Mouse (Mus musculus) embryo, embryonic 11.5 days (tissue): Measurements from ENCODE around the gene Nol12.

Source experiments
- DNase-seq: peaks from one replicate; pipeline ENCODE4 v3.0.0-alpha.2; 2012; ENCODE audit warnings: low read depth, low spot score

The Nol12 gene

GRCm38 (mm10) chr15:78934784-78935320 is at the start of gene Nol12:
Nol12 (plus strand) TSS chr15:78934933.
- peak; percentile 83 for DNase-seq

GRCm38 (mm10) chr15:78889401-78889853 is 45.3 kb upstream of the Nol12 start:
- no peak for DNase-seq

GRCm38 (mm10) chr15:78892440-78892839 is 42.3 kb upstream of the Nol12 start:
- DNase-seq = no peak

DNA sequence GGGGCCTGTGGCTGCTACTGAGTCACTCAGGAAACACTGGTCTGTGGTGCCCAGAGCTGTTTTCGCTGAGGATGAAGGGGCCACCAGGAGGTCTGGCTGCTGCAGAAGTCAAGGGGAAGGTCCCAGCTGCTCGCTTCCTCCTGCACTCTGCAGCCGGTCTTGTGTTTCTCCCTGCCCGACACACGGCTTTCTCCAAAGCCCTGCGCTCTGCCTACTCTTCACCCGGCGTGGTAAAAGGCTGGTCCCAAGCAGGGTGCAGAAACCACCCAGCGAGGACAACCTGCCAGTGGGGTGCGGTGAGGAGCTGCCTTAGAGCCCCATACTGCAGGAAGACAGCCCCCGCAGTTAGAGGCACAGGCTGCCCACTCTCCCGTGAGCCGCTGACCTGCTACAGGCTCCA is 40.0 kb upstream of the Nol12 start:
- DNase-seq = no peak

GRCm38 (mm10) chr15:78895741-78896140 is 39.0 kb upstream of the Nol12 start:
- no peak for DNase-seq

GRCm38 (mm10) chr15:78896149-78896548 is 38.6 kb upstream of the Nol12 start:
- no peak for DNase-seq

- DNase-seq = no peak
These were observed 37.2 kb upstream of the Nol12 start for GRCm38 (mm10) chr15:78897488-78897887.

- DNase-seq = no peak
These were observed 36.2 kb upstream of the Nol12 start for GRCm38 (mm10) chr15:78898507-78899001.

GRCm38 (mm10) chr15:78899409-78899739 is 35.4 kb upstream of the Nol12 start, which contains the start of gene Gm49510:
Gm49510 (plus strand) TSS chr15:78899667.
- no peak for DNase-seq

DNA sequence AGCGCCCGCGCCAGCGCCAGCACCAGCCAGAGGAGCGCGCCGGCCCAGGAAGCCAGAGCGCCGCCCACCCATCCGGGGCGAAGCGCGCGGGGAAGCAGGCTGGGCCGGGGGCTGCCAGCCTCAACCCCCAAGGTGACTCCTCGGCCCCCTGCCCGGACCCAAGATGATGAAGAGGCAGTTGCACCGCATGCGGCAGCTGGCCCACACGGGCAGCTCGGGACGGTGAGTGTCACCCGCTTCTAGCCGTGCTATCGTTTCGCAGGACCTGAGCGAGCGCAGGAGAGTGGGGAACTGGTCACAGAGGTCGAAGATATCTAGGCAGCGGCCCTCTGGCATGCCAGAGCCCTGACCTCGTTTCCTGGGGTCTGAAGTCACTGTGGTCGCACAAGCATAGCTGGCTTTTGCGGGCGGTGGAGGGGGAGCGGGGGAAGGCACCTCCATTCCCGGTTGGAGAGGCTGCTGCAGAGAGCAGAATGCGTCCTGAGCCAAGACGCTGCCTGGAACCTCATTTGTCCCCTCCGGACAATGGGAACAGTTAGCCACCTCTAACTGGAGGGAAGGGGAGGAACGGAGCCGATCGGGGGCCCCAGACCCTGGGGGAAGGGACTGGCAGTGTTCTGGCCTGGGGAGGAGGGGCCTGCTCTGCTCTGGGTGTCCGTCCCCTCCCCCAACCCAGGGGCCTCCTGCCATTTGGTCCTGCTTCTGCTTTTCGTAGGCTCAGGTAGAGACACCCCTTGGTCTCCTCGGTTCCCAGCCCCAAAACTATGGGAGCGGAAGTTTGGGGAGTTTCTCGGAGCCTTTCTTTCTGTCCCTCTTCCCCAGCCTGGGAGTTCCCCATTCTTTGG is 34.8 kb upstream of the Nol12 start, which contains the start of gene Sh3bp1:
Gene Sh3bp1 (plus strand): TSS at position 29 of the 845 bp plus-strand sequence.
- DNase-seq = no peak

GRCm38 (mm10) chr15:78900585-78901421 is 33.9 kb upstream of the Nol12 start:
- DNase-seq = no peak

DNA sequence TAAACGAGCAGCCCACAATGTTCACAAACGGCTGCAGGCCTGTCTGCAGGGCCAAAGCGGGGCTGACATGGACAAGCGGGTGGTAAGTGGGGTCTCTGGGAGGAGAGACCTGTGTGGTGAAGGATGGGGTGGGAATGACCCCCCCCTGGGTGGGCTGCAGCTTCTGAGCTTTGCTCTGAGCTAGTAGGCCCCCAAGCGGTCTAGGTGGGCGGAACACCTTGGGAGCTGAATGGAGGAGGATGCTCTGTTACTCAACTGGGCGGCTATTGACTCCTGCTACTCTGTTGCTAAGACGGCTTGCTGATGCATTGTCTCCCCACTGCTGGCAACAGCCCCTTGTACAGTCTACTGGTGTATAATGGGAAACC is 33.3 kb upstream of the Nol12 start:
- no peak for DNase-seq

- DNase-seq = peak; percentile 77
These were observed 31.5 kb upstream of the Nol12 start for GRCm38 (mm10) chr15:78903243-78903642.

- no peak for DNase-seq
These were observed 26.3 kb upstream of the Nol12 start for GRCm38 (mm10) chr15:78908399-78908798.

- no peak for DNase-seq
These were observed 25.8 kb upstream of the Nol12 start for GRCm38 (mm10) chr15:78908982-78909381.

- DNase-seq = no peak
These were observed 22.7 kb upstream of the Nol12 start for GRCm38 (mm10) chr15:78912040-78912439.

- peak; percentile 98 for DNase-seq
These were observed 21.1 kb upstream of the Nol12 start, which contains the start of gene Pdxp for GRCm38 (mm10) chr15:78913632-78914090. Pdxp (plus strand) TSS chr15:78913919.

- DNase-seq = no peak
These were observed 20.5 kb upstream of the Nol12 start for GRCm38 (mm10) chr15:78914091-78914822.

DNA sequence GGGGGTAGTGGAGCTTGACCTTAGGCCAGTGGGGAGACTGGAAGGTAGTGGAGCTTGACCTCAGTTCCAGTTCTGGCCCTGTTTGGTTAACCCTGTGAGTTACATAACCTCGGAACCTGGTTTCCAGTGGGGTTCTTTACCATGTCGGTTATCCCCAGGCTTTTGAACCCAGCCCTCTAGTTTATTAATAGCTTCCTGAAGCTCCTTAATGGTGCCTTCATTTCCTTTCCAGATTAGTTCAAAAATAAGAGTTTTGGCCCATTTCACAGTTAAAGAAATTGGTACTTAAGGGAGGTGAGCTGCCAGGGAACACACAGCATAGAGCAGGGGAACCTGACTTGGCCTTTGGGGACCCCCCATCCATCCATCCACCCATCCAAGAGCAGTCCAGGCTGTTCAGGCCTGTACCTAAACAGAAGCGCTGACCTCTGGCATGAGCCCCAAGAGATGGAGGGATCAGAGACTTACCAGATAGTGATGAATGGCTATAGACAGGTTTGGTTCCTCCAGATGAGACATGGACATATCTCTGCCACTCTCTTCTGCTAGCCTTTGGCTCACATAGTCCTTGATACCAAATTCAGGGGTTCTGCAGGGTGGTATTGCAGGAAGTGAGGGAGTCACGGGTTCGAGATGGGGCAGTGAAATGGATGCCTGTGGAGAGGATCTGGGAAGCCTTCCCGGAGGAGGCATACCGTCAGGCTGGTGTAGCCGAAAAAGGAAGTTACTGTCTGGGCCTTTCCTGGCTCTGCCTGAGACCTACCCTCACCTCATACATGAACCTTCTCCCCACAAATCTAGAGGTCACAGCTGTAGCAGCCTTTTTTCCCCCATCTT is 19.7 kb upstream of the Nol12 start:
- DNase-seq = no peak

GRCm38 (mm10) chr15:78915660-78916017 is 19.1 kb upstream of the Nol12 start:
- DNase-seq = no peak
